Mouse (Mus musculus) cerebellum, adult 8-10 months (tissue): ENCODE measurements around the gene Fkbp15.
"Not testable (repeated sequence)": the region's sequence is repeated elsewhere in the genome, so short reads cannot be mapped to it uniquely, and the experiment has no call there.

Experiments
- DNase-seq: peaks from one replicate; pipeline ENCODE4 v3.0.0; 2022

Gene Fkbp15

DNA sequence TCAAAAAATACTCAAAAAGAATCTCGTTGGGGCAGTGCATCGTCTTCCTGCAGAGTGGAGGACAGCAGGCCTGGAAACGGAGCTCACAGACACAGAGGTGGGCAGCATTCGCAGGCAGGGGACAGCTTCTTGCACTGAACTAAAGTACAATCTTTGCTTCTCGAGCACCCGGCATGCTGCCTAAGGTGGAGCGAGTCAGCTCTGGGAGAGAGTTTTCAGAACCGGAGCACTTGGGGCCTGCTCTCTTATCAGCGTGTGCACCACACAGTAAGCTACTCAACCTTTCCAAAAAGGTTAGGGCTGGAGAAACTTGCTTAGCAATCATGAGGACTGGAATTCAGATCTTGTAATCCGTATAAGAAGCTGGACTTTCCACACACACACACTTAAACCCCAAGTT lies 83.7 kb downstream of the Fkbp15 start:
- no peak for DNase-seq

GRCm38 (mm10) chr4:62274841-62275536 lies 85.4 kb downstream of the Fkbp15 start:
- DNase-seq, result no peak

- DNase-seq, result no peak
Measured at GRCm38 (mm10) chr4:62273916-62274315, 86.4 kb downstream of the Fkbp15 start.

GRCm38 (mm10) chr4:62272696-62273095 lies 87.7 kb downstream of the Fkbp15 start:
- DNase-seq, result no peak

GRCm38 (mm10) chr4:62267101-62267500 lies 93.2 kb downstream of the Fkbp15 start:
- DNase-seq, result no peak

- DNase-seq, result not testable (repeated sequence)
Measured at GRCm38 (mm10) chr4:62266016-62266415, 94.3 kb downstream of the Fkbp15 start.

DNA sequence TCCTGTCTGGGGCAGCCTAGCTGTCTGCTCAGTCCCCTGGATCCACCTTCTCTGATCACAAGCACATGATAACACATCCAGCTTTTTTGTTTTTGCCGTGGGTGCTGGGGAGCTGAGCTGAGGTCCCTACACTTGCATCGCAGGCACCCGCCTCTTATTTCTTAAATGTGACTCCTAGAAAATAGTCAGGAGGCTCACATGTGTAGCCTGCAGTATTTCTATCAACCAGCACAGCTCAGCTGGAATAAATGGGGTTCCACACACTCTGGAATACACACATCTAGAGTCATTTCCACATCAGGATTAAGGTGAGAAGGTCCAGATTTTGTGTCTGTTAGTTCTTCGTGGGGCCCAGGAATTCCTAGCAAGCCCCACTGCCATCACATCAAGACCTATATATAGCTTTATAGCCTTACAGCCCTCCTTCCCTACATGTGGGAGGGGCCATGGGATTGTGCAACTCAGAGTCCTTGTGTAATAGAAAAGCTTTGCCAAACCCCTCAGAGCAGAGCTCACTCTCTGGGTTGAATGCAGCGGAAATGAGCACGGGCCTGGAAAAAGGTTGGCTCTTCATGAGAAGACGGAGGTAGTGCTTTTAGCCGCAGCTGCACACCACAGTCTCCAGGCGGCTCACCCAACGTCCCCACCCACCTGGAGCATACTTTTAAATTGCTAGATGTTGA lies 95.1 kb downstream of the Fkbp15 start:
- DNase-seq, result no peak

- DNase-seq, result peak; percentile 12
Measured at GRCm38 (mm10) chr4:62263133-62263844, 97.1 kb downstream of the Fkbp15 start.

- DNase-seq, result no peak
Measured at GRCm38 (mm10) chr4:62262276-62262675, 98.1 kb downstream of the Fkbp15 start, which contains the start of gene Slc31a2. Slc31a2 (plus strand) TSS chr4:62262562.

DNA sequence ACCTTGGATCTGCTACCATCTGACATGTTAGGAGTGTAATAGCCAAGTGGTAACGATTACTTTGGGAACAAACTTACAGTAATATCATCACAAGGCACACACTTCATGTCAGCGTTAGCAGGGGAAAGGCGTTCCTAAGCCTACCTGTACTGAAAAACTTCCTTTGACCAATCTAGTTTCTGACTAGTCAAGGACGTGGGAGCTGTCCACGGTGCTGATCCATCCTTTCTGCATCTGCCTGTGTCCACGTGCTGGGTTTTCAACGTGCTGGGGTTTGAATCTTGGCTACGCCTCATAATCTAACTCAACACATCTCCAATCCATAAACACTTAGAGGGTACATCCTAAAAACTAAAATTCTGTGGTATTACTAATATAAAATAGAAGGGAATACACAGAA lies 103.4 kb downstream of the Fkbp15 start:
- no peak for DNase-seq

GRCm38 (mm10) chr4:62254551-62254950 lies 105.8 kb downstream of the Fkbp15 start:
- DNase-seq, result no peak

DNA sequence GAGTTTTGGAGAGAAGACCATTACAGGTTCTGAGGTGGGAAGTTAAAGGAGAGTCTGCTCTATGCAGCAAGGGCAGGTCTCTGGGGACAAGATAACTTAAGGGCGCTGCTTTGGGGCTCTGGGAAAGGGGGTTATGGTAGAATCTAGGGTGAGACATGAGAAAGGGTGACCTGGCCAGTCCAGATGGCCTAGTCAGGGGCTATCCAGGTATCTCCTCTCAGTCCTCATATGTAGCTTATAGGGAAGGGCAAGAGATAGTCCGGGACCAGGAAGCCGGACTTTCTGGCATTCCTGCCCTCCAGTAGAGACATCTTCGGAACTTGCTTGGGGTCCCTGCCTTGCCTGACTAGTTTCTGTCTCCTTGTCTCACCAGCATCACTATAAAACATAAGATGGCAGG lies 108.6 kb downstream of the Fkbp15 start:
- no peak for DNase-seq

- no peak for DNase-seq
Measured at GRCm38 (mm10) chr4:62250896-62251544, 109.3 kb downstream of the Fkbp15 start.
